Mouse (Mus musculus) liver, embryonic 11.5 days (tissue): ENCODE measurements at regions not wholly inside any gene's neighbourhood (a gene's known extent, or its start where the extent isn't known, plus 50 kb on each side); places are given as distances from the start of the nearest gene placed in this dataset.

Source experiments
- ATAC-seq: fragments of 200-750 bp; cut with Nextera tagmentation; replicated peaks from 2 replicates; pipeline ENCODE4 v1.8.0; 2017; ENCODE audit warnings: moderate number of reproducible peaks, mild to moderate bottlenecking, moderate TSS enrichment, moderate library complexity; ENCODE audit not compliant: low FRiP score
- DNase-seq: peaks from one replicate; pipeline ENCODE4 v3.0.0-alpha.2; 2017; ENCODE audit warnings: low spot score
- H3K27ac ChIP-seq: fragments of 300-500 bp; sonication (generic); 2 replicates; pipeline ENCODE4 v1.5.1; 2014; ENCODE audit warnings: mild to moderate bottlenecking, low read depth, low read length, control low read depth
- H3K27me3 ChIP-seq: fragments of 300-500 bp; sonication (generic); replicated peaks from 2 replicates; pipeline ENCODE4 v1.6.1; 2014; ENCODE audit warnings: low read length, mixed read lengths; ENCODE audit not compliant: control insufficient read depth, insufficient read depth
- H3K36me3 ChIP-seq: fragments of 300-500 bp; sonication (generic); 2 replicates; pipeline ENCODE4 v1.6.1; 2014; ENCODE audit warnings: mild to moderate bottlenecking, low read length, moderate library complexity, mixed read lengths; ENCODE audit not compliant: control insufficient read depth, insufficient read depth
- H3K4me1 ChIP-seq: fragments of 300-500 bp; sonication (generic); replicated peaks from 2 replicates; pipeline ENCODE4 v1.6.1; 2014; ENCODE audit warnings: low read length, mixed read lengths; ENCODE audit not compliant: control insufficient read depth, insufficient read depth
- H3K4me2 ChIP-seq: fragments of 300-500 bp; sonication (generic); 2 replicates; pipeline ENCODE4 v1.6.1; 2014; ENCODE audit warnings: mild to moderate bottlenecking, control low read depth, moderate library complexity
- H3K4me3 ChIP-seq: fragments of 300-500 bp; sonication (generic); 2 replicates; pipeline ENCODE4 v1.5.1; 2014; ENCODE audit warnings: low read depth, low read length, control low read depth
- H3K9ac ChIP-seq: fragments of 300-500 bp; sonication (generic); 2 replicates; pipeline ENCODE4 v1.6.1; 2014; ENCODE audit warnings: low read depth, low read length, control low read depth
- H3K9me3 ChIP-seq: fragments of 300-500 bp; sonication (generic); 2 replicates; pipeline ENCODE4 v1.6.1; 2016; ENCODE audit warnings: low read length, inconsistent platforms, mixed read lengths; ENCODE audit not compliant: control insufficient read depth
- WGBS: fragments of 180-500 bp; shearing (Covaris S2); extraction: QIAGEN DNeasy Blood & Tissue Kit; methylation state at CpG from one replicate; pipeline ENCODE4 v1.1.7; 2014; 5-methylcytosine and 5-hydroxymethylcytosine counted together

DNA sequence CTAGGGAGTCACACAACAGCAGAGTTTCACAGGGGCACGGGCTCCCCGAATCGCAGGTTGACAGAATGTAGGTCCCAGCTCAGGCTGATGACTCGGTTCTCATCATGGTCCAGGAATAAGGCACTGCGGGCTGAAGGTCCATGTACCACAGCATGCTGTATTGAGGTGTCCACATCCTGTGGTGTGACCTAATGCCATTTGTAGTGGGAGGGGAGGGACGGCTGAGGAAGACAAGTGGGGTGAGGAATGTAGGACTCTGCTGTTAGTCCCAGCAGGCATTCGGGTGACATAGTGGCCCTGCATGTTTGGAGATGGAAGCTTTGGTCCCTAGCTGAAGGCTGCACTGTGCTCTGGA is 84.5 kb upstream of the Zc3h12a start:
- Histone ChIP-seq H3K4me1 (no peaks in the 10 kb centered on the region), H3K4me3 (no peak overlapping the region), H3K9me3 (no peaks in the 10 kb centered on the region), H3K4me2 (no peak overlapping the region), H3K27ac (no peak overlapping the region), H3K9ac (no peak overlapping the region), H3K36me3 (no peaks in the 10 kb centered on the region), H3K27me3 (no peaks in the 10 kb centered on the region)
- DNase-seq (no peak), ATAC-seq (no peak)
- WGBS: 23% methylated on average over 7 of the region's 7 CpGs

DNA sequence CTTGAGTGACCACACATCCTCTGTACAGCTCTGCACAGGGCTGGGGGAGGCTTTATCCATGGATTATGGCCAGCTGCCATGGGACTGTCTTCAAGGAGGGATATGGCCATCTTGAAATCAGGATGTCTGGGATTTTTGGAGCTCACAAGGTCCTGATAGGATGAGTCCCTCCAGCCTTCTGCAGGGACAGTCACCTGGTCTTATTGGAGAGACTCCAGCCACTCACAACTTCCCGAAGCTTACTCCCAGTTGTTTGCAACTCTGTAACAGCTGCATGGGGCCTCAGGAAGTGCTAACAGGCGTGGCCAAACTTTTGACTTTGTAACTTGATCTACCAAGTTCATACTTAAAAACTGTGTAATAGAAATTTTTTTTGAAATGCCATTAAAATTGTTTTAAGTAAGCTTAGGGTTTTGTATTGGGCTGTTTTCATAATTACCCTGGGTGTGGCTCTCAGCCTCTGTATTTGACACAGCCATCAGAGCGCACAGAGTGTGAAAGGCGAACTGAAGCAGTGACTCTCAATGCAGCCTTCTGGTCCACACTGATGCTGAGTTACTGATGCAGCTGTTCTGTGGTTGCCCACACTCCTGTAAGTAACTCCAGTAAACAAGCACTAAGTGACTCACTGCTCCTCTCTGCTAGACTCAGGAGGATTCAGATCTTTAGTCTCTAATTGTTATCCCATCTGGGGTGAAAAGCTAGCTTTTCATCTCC is 84.0 kb upstream of the Zc3h12a start:
- Histone ChIP-seq H3K4me1 (no peaks in the 10 kb centered on the region), H3K4me2 (no peak overlapping the region), H3K27ac (no peak overlapping the region), H3K9ac (no peak overlapping the region), H3K4me3 (no peak overlapping the region), H3K36me3 (no peaks in the 10 kb centered on the region), H3K27me3 (no peaks in the 10 kb centered on the region), H3K9me3 (no peaks in the 10 kb centered on the region)
- ATAC-seq: no peak
- WGBS: 31% methylated on average over 4 of the region's 4 CpGs
- DNase-seq: no peak

DNA sequence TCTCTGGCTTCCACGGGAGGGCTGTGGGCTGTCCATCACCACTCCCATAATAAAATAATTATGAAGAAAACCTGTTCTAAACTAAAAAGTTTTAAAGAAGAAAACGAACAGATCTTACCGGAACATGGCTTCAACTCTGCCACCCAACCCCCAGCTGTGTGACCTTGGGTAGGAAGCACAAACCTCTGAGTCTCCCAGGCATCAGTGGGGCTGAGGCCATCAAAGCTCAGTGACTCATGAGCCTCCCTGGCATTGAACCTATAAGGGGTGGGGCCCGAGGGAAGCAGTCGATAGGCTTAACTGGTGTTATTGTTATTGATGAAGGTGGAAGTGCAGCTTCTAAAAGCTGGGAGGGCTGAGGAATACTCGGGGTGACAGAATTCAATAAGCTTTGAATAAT is 83.1 kb upstream of the Zc3h12a start:
- no peaks in the 10 kb centered on the region for H3K9me3 ChIP-seq
- no peak overlapping the region for H3K4me3 ChIP-seq
- ATAC-seq (no peak), DNase-seq (no peak)
- H3K27me3 ChIP-seq: no peaks in the 10 kb centered on the region
- H3K9ac ChIP-seq: no peak overlapping the region
- H3K36me3 ChIP-seq: no peaks in the 10 kb centered on the region
- no peak overlapping the region for H3K27ac ChIP-seq
- 79% methylated on average over 6 of the region's 6 CpGs for WGBS
- H3K4me1 ChIP-seq: no peaks in the 10 kb centered on the region
- H3K4me2 ChIP-seq: no peak overlapping the region

DNA sequence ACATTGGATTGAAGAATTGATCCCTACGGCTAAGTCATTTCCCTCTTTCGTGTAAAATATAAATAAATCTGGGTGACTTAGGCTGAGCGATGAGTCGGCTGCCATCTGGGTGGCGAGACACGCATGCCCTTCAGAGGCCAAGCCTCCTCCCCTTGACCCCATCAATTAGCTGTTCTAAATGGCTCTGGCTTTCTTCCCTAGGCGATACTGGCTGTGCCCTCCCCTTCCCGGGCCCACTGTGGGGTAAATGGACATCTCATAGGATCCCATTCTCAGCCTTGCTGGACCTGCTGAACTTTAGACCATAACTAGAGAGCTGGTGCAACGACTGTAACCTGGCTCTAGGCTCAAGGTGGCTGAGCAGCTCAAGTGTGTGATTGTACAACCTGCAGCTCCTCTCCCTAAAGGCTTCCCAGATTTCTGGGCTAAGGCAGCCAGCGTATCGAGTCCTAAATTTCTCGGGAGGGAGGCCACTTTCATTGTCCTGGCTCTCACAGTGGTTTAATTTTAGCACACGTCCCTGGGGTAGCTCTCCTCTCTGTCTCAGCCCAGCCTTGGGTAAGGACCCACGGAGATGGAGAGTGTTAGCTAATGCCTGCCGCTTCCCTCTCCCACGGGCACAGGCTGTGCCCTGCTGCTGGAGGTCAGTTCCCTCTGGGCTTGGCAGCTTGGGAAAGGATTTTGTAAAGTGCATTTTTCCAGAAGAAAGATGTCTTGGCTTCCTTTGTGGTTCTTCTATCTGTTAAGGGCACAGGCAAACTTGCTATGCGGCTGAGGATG is 80.7 kb upstream of the Zc3h12a start:
- no peak for DNase-seq
- no peaks in the 10 kb centered on the region for H3K27me3 ChIP-seq

DNA sequence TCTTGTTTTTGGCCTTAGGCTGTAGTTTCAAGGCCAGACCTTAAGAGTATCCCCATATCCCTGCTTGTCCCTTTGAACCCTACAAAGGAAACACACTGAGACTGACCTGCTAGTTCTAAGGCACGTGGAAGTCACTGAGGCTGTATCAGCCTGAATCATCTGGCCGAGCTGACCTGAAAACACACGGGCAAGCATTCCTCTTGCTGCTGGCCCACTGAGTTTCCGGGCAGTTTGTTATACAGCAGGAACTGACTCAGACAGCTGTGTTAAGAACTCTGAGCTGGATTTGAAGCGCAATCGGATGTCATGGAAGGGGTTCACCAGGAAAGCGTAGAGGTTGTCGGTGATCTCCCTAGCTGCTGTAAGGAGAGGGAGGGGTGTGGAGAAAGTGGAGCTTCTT is 75.9 kb upstream of the Zc3h12a start:
- H3K27ac ChIP-seq: no peak overlapping the region
- no peaks in the 10 kb centered on the region for H3K9me3 ChIP-seq
- no peaks in the 10 kb centered on the region for H3K4me1 ChIP-seq
- H3K27me3 ChIP-seq: no peaks in the 10 kb centered on the region
- H3K9ac ChIP-seq: no peak overlapping the region
- ATAC-seq (no peak), DNase-seq (no peak)
- no peak overlapping the region for H3K4me3 ChIP-seq
- WGBS: 72% methylated on average over 8 of the region's 8 CpGs
- H3K36me3 ChIP-seq: no peaks in the 10 kb centered on the region
- H3K4me2 ChIP-seq: no peak overlapping the region

More for the DNA sequence above, 80.7 kb upstream of the Zc3h12a start:
- no peak for ATAC-seq
- WGBS: 68% methylated on average over 17 of the region's 17 CpGs
- Histone ChIP-seq H3K9ac (no peak overlapping the region), H3K4me1 (no peaks in the 10 kb centered on the region), H3K27ac (no peak overlapping the region), H3K9me3 (no peaks in the 10 kb centered on the region), H3K4me2 (no peak overlapping the region), H3K36me3 (no peaks in the 10 kb centered on the region), H3K4me3 (no peak overlapping the region)

DNA sequence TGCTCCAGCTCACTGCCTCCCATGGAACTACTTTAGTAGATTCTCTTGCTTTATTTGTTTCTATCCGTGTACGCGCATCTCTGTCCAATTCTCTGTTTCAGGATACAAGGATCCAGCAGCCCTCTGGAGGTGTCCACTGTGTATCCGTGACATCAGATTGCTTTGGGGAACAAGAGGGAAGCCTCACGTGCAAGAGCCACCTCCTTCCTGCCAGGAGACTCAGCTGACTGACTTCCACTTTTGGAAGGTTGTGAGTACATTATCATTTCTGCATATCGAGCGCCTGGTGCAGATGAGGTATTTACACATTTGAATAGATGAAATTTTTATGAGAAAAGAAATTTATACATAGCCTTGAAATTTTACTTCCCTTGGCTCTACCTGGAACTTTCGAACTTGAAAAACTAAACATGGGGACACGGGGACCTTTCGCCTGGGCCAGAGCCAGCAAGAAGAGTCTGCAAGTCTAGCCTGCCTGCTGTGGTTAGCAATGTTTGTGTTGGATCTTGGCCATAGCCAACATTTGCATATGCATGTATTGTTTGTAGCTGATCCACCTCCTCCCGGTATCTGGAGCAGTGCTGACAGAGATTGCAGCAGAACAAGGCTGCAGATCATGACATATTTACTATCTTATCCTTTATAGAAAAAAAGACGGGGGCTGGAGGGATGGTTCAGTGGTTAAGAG is 74.1 kb upstream of the Zc3h12a start:
- ATAC-seq (no peak), DNase-seq (no peak)
- Histone ChIP-seq H3K27ac (no peak overlapping the region), H3K36me3 (no peaks in the 10 kb centered on the region), H3K4me3 (no peak overlapping the region), H3K9me3 (no peaks in the 10 kb centered on the region), H3K4me1 (no peaks in the 10 kb centered on the region), H3K27me3 (no peaks in the 10 kb centered on the region), H3K4me2 (no peak overlapping the region), H3K9ac (no peak overlapping the region)
- WGBS: 77% methylated on average over 12 of the region's 12 CpGs

DNA sequence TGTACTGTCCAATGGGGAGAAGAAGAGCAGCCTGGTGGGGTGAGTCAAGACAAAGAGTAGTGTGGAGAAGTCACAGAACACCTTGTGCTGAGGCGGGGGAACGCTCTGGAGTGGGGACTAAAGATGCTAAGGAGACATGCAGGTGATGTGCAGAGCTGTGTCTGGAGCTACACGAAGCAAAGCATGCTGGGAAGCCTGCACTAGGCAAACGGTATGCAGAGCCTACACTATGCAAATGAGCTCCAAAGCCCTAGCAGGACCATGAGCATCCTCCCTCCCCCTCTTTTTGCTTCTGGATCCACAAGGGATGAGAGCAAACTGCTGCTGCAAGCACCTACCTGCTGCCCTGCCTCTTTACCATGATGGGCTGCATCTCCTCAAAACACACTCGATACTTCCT is 73.1 kb upstream of the Zc3h12a start:
- WGBS: 48% methylated on average over 5 of the region's 5 CpGs
- Histone ChIP-seq H3K9ac (no peak overlapping the region), H3K27ac (no peak overlapping the region), H3K4me1 (no peaks in the 10 kb centered on the region), H3K4me3 (no peak overlapping the region), H3K4me2 (no peak overlapping the region), H3K9me3 (no peaks in the 10 kb centered on the region), H3K36me3 (no peaks in the 10 kb centered on the region), H3K27me3 (no peaks in the 10 kb centered on the region)
- ATAC-seq: no peak
- DNase-seq: no peak

DNA sequence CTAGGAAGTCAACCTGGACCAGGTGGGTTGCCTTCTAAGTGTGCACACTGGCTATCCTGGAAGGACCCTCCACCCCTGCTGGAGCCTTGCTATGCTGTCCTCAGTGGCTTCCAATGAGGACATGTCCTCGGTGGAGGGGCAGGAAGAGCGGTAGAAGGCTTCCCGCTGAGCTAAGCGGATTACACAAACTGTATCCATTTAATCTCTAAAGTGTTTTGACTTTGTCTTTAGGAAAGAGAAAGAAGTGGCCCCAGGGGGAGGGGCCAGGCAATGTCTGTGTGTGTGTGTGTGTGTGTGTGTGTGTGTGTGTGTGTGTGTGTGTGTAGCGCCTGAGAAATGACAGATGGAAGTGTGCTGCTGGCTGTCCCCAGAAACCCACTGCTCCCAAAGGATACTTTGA is 71.6 kb upstream of the Zc3h12a start:
- Histone ChIP-seq H3K27ac (no peak overlapping the region), H3K4me1 (no peaks in the 10 kb centered on the region), H3K4me3 (no peak overlapping the region), H3K4me2 (no peak overlapping the region), H3K9me3 (no peaks in the 10 kb centered on the region), H3K36me3 (no peaks in the 10 kb centered on the region), H3K9ac (no peak overlapping the region), H3K27me3 (peaks cover 4% of the 10 kb centered on the region; the same call in 1 of the 2 replicates)
- DNase-seq (no peak), ATAC-seq (no peak)
- WGBS: 40% methylated on average over 5 of the region's 5 CpGs
